Mouse (Mus musculus): Measurements from ENCODE around the gene Vangl1. TPM values are rescaled to one million over a fixed set of nuclear protein-coding genes. Genes with fewer than 3 reads are reported as not detected.
A peak's percentile ranks its signal among the peaks of the same experiment; 100 is the strongest.

The Vangl1 gene
- polyA plus RNA-seq, 1 experiment from 2014 or later, result 13.4 TPM

- Histone ChIP-seq H3K27me3 (ENCODE audit: control insufficient read depth, insufficient read depth, low read length) (no peaks in the 10 kb centered on the region), H3K9ac (ENCODE audit: low read length) (no peak overlapping the region), H3K4me1 (ENCODE audit: control insufficient read depth, insufficient read depth, low read length) (no peaks in the 10 kb centered on the region), H3K36me3 (ENCODE audit: control insufficient read depth, insufficient read depth, low read length) (no peaks in the 10 kb centered on the region), H3K9me3 (ENCODE audit: control insufficient read depth, low read length) (no peaks in the 10 kb centered on the region), H3K4me2 (ENCODE audit: low read depth) (no peak overlapping the region), H3K27ac (ENCODE audit: low read depth, low read length) (no peak overlapping the region), H3K4me3 (ENCODE audit: low read depth, low read length) (no peak overlapping the region)
- DNase-seq (ENCODE audit: low spot score) (no peak), ATAC-seq (ENCODE audit: insufficient read depth, low FRiP score, low TSS enrichment) (no peak)
- 85% methylated on average over 8 of the region's 8 CpGs for WGBS
Measured at GRCm38 (mm10) chr3:102222756-102223155, 18.3 kb upstream of the Vangl1 start.

GRCm38 (mm10) chr3:102218301-102218700 is 13.8 kb upstream of the Vangl1 start:
- DNase-seq (ENCODE audit: low spot score) (no peak), ATAC-seq (ENCODE audit: insufficient read depth, low FRiP score, low TSS enrichment) (no peak)
- 82% methylated on average over 2 of the region's 2 CpGs for WGBS
- Histone ChIP-seq H3K27ac (ENCODE audit: low read depth, low read length) (no peak overlapping the region), H3K9ac (ENCODE audit: low read length) (no peak overlapping the region), H3K4me3 (ENCODE audit: low read depth, low read length) (no peak overlapping the region), H3K27me3 (ENCODE audit: control insufficient read depth, insufficient read depth, low read length) (no peaks in the 10 kb centered on the region), H3K36me3 (ENCODE audit: control insufficient read depth, insufficient read depth, low read length) (no peaks in the 10 kb centered on the region), H3K9me3 (ENCODE audit: control insufficient read depth, low read length) (no peaks in the 10 kb centered on the region), H3K4me2 (ENCODE audit: low read depth) (no peak overlapping the region), H3K4me1 (ENCODE audit: control insufficient read depth, insufficient read depth, low read length) (no peaks in the 10 kb centered on the region)

GRCm38 (mm10) chr3:102214736-102215135 is 10.2 kb upstream of the Vangl1 start:
- Histone ChIP-seq H3K4me3 (ENCODE audit: low read depth, low read length) (no peak overlapping the region), H3K9ac (ENCODE audit: low read length) (no peak overlapping the region), H3K9me3 (ENCODE audit: control insufficient read depth, low read length) (no peaks in the 10 kb centered on the region), H3K27me3 (ENCODE audit: control insufficient read depth, insufficient read depth, low read length) (no peaks in the 10 kb centered on the region), H3K4me2 (ENCODE audit: low read depth) (no peak overlapping the region), H3K36me3 (ENCODE audit: control insufficient read depth, insufficient read depth, low read length) (no peaks in the 10 kb centered on the region), H3K4me1 (ENCODE audit: control insufficient read depth, insufficient read depth, low read length) (no peaks in the 10 kb centered on the region), H3K27ac (ENCODE audit: low read depth, low read length) (no peak overlapping the region)
- no peak for ATAC-seq (ENCODE audit: insufficient read depth, low FRiP score, low TSS enrichment)
- 92% methylated on average over 4 of the region's 4 CpGs for WGBS
- no peak for DNase-seq (ENCODE audit: low spot score)

- Histone ChIP-seq H3K9me3 (ENCODE audit: control insufficient read depth, low read length) (no peaks in the 10 kb centered on the region), H3K27ac (ENCODE audit: low read depth, low read length) (no peak overlapping the region), H3K4me3 (ENCODE audit: low read depth, low read length) (no peak overlapping the region), H3K27me3 (ENCODE audit: control insufficient read depth, insufficient read depth, low read length) (no peaks in the 10 kb centered on the region), H3K4me2 (ENCODE audit: low read depth) (no peak overlapping the region), H3K9ac (ENCODE audit: low read length) (no peak overlapping the region), H3K36me3 (ENCODE audit: control insufficient read depth, insufficient read depth, low read length) (no peaks in the 10 kb centered on the region), H3K4me1 (ENCODE audit: control insufficient read depth, insufficient read depth, low read length) (no peaks in the 10 kb centered on the region)
- DNase-seq (ENCODE audit: low spot score) (no peak), ATAC-seq (ENCODE audit: insufficient read depth, low FRiP score, low TSS enrichment) (no peak)
- 81% methylated on average over 4 of the region's 4 CpGs for WGBS
Measured at GRCm38 (mm10) chr3:102214299-102214698, 9.8 kb upstream of the Vangl1 start.

- H3K4me3 ChIP-seq (ENCODE audit: low read depth, low read length), result no peak overlapping the region
- H3K9me3 ChIP-seq (ENCODE audit: control insufficient read depth, low read length), result no peaks in the 10 kb centered on the region
- H3K27ac ChIP-seq (ENCODE audit: low read depth, low read length), result no peak overlapping the region
- DNase-seq (ENCODE audit: low spot score) (no peak), ATAC-seq (ENCODE audit: insufficient read depth, low FRiP score, low TSS enrichment) (no peak)
- H3K4me2 ChIP-seq (ENCODE audit: low read depth), result no peak overlapping the region
- H3K36me3 ChIP-seq (ENCODE audit: control insufficient read depth, insufficient read depth, low read length), result no peaks in the 10 kb centered on the region
- no peak overlapping the region for H3K9ac ChIP-seq (ENCODE audit: low read length)
- 66% methylated on average over 6 of the region's 6 CpGs for WGBS
- H3K27me3 ChIP-seq (ENCODE audit: control insufficient read depth, insufficient read depth, low read length), result no peaks in the 10 kb centered on the region
- H3K4me1 ChIP-seq (ENCODE audit: control insufficient read depth, insufficient read depth, low read length), result no peaks in the 10 kb centered on the region
Measured at GRCm38 (mm10) chr3:102212896-102213295, 8.4 kb upstream of the Vangl1 start.

- H3K36me3 ChIP-seq (ENCODE audit: control insufficient read depth, insufficient read depth, low read length), result no peaks in the 10 kb centered on the region
- ATAC-seq (ENCODE audit: insufficient read depth, low FRiP score, low TSS enrichment), result no peak
- no peak overlapping the region for H3K4me3 ChIP-seq (ENCODE audit: low read depth, low read length)
- H3K27me3 ChIP-seq (ENCODE audit: control insufficient read depth, insufficient read depth, low read length), result no peaks in the 10 kb centered on the region
- no peaks in the 10 kb centered on the region for H3K4me1 ChIP-seq (ENCODE audit: control insufficient read depth, insufficient read depth, low read length)
- 95% methylated on average over 15 of the region's 15 CpGs for WGBS
- H3K4me2 ChIP-seq (ENCODE audit: low read depth), result no peak overlapping the region
- no peak overlapping the region for H3K27ac ChIP-seq (ENCODE audit: low read depth, low read length)
- no peak overlapping the region for H3K9ac ChIP-seq (ENCODE audit: low read length)
- no peaks in the 10 kb centered on the region for H3K9me3 ChIP-seq (ENCODE audit: control insufficient read depth, low read length)
- no peak for DNase-seq (ENCODE audit: low spot score)
Measured at GRCm38 (mm10) chr3:102212336-102212735, 7.8 kb upstream of the Vangl1 start.

GRCm38 (mm10) chr3:102211340-102211739 is 6.8 kb upstream of the Vangl1 start:
- H3K4me2 ChIP-seq (ENCODE audit: low read depth), result no peak overlapping the region
- no peak overlapping the region for H3K4me3 ChIP-seq (ENCODE audit: low read depth, low read length)
- ATAC-seq (ENCODE audit: insufficient read depth, low FRiP score, low TSS enrichment) (no peak), DNase-seq (ENCODE audit: low spot score) (no peak)
- H3K36me3 ChIP-seq (ENCODE audit: control insufficient read depth, insufficient read depth, low read length), result no peaks in the 10 kb centered on the region
- H3K9ac ChIP-seq (ENCODE audit: low read length), result no peak overlapping the region
- H3K4me1 ChIP-seq (ENCODE audit: control insufficient read depth, insufficient read depth, low read length), result no peaks in the 10 kb centered on the region
- H3K9me3 ChIP-seq (ENCODE audit: control insufficient read depth, low read length), result no peaks in the 10 kb centered on the region
- WGBS, result 86% methylated on average over 2 of the region's 2 CpGs
- no peaks in the 10 kb centered on the region for H3K27me3 ChIP-seq (ENCODE audit: control insufficient read depth, insufficient read depth, low read length)
- H3K27ac ChIP-seq (ENCODE audit: low read depth, low read length), result no peak overlapping the region

- H3K27ac ChIP-seq (ENCODE audit: low read depth, low read length), result no peak overlapping the region
- ATAC-seq (ENCODE audit: insufficient read depth, low FRiP score, low TSS enrichment), result no peak
- no peaks in the 10 kb centered on the region for H3K36me3 ChIP-seq (ENCODE audit: control insufficient read depth, insufficient read depth, low read length)
- 67% methylated on average over 3 of the region's 3 CpGs for WGBS
- H3K9ac ChIP-seq (ENCODE audit: low read length), result no peak overlapping the region
- H3K4me3 ChIP-seq (ENCODE audit: low read depth, low read length), result no peak overlapping the region
- H3K4me2 ChIP-seq (ENCODE audit: low read depth), result no peak overlapping the region
- H3K4me1 ChIP-seq (ENCODE audit: control insufficient read depth, insufficient read depth, low read length), result no peaks in the 10 kb centered on the region
- H3K9me3 ChIP-seq (ENCODE audit: control insufficient read depth, low read length), result no peaks in the 10 kb centered on the region
- peaks cover 2% of the 10 kb centered on the region; the same call in 1 of the 2 replicates for H3K27me3 ChIP-seq (ENCODE audit: control insufficient read depth, insufficient read depth, low read length)
- peak; percentile 36 for DNase-seq (ENCODE audit: low spot score)
Measured at GRCm38 (mm10) chr3:102210775-102211174, 6.3 kb upstream of the Vangl1 start.

GRCm38 (mm10) chr3:102208861-102209260 is 4.4 kb upstream of the Vangl1 start:
- H3K27me3 ChIP-seq (ENCODE audit: control insufficient read depth, insufficient read depth, low read length), result peaks cover 4% of the 10 kb centered on the region; the same call in 1 of the 2 replicates
- no peak for ATAC-seq (ENCODE audit: insufficient read depth, low FRiP score, low TSS enrichment)
- H3K4me3 ChIP-seq (ENCODE audit: low read depth, low read length), result no peak overlapping the region
- H3K9me3 ChIP-seq (ENCODE audit: control insufficient read depth, low read length), result no peaks in the 10 kb centered on the region
- 81% methylated on average over 6 of the region's 6 CpGs for WGBS
- H3K9ac ChIP-seq (ENCODE audit: low read length), result no peak overlapping the region
- DNase-seq (ENCODE audit: low spot score), result no peak
- H3K4me2 ChIP-seq (ENCODE audit: low read depth), result no peak overlapping the region
- H3K4me1 ChIP-seq (ENCODE audit: control insufficient read depth, insufficient read depth, low read length), result no peaks in the 10 kb centered on the region
- no peak overlapping the region for H3K27ac ChIP-seq (ENCODE audit: low read depth, low read length)
- no peaks in the 10 kb centered on the region for H3K36me3 ChIP-seq (ENCODE audit: control insufficient read depth, insufficient read depth, low read length)
